Mouse (Mus musculus) spleen, postnatal 14 days (tissue): ENCODE data around the gene Akr1c19.
"Not testable (repeated sequence)": the region's sequence is repeated elsewhere in the genome, so short reads cannot be mapped to it uniquely, and the experiment has no call there.

ENCODE experiments used
- DNase-seq, 2 experiments: peaks; one replicate each; pipeline ENCODE4 v3.0.0; 2021 to 2022; ENCODE audit warnings: low spot score in 2 of 2

The Akr1c19 gene

GRCm38 (mm10) chr13:4228441-4228840, at the start of gene Akr1c19:
Gene Akr1c19 (plus strand): TSS chr13:4228700.
- DNase-seq, result no peak

- not testable (repeated sequence) for DNase-seq
Observed at GRCm38 (mm10) chr13:4181321-4181720, 47.2 kb upstream of the Akr1c19 start.

GRCm38 (mm10) chr13:4183116-4183515, 45.4 kb upstream of the Akr1c19 start:
- no peak for DNase-seq

GRCm38 (mm10) chr13:4186641-4187411, 41.7 kb upstream of the Akr1c19 start:
- not testable (repeated sequence) for DNase-seq

GRCm38 (mm10) chr13:4188174-4188573, 40.3 kb upstream of the Akr1c19 start:
- no peak for DNase-seq

GRCm38 (mm10) chr13:4190904-4191303, 37.6 kb upstream of the Akr1c19 start, which contains the start of gene Akr1c13:
Gene Akr1c13 (plus strand): TSS chr13:4191150.
- peak in 1 of 2 experiments; percentile 5 for DNase-seq

GRCm38 (mm10) chr13:4192511-4192910, 36.0 kb upstream of the Akr1c19 start:
- no peak for DNase-seq

GRCm38 (mm10) chr13:4206147-4206903, 22.2 kb upstream of the Akr1c19 start:
- no peak for DNase-seq

- no peak for DNase-seq
Observed at GRCm38 (mm10) chr13:4211560-4212299, 16.8 kb upstream of the Akr1c19 start.

GRCm38 (mm10) chr13:4212309-4212708, 16.2 kb upstream of the Akr1c19 start:
- no peak for DNase-seq

GRCm38 (mm10) chr13:4215496-4215895, 13.0 kb upstream of the Akr1c19 start:
- not testable (repeated sequence) for DNase-seq

- DNase-seq, result no peak
Observed at GRCm38 (mm10) chr13:4230841-4231623, 2.5 kb downstream of the Akr1c19 start.

GRCm38 (mm10) chr13:4233135-4233534, 4.6 kb downstream of the Akr1c19 start:
- DNase-seq, result no peak

GRCm38 (mm10) chr13:4233536-4234172, 5.2 kb downstream of the Akr1c19 start:
- DNase-seq, result no peak

GRCm38 (mm10) chr13:4244861-4245559, 16.5 kb downstream of the Akr1c19 start:
- no peak for DNase-seq

- no peak for DNase-seq
Observed at GRCm38 (mm10) chr13:4249347-4249746, 20.8 kb downstream of the Akr1c19 start.

- DNase-seq, result not testable (repeated sequence)
Observed at GRCm38 (mm10) chr13:4256894-4257293, 28.4 kb downstream of the Akr1c19 start.

GRCm38 (mm10) chr13:4257349-4257748, 28.8 kb downstream of the Akr1c19 start:
- DNase-seq, result no peak

- DNase-seq, result no peak
Observed at GRCm38 (mm10) chr13:4264612-4265011, 36.1 kb downstream of the Akr1c19 start.

- no peak for DNase-seq
Observed at GRCm38 (mm10) chr13:4265047-4265446, 36.5 kb downstream of the Akr1c19 start.
